Mouse (Mus musculus): Measurements from ENCODE around the gene Casp9.

DNA sequence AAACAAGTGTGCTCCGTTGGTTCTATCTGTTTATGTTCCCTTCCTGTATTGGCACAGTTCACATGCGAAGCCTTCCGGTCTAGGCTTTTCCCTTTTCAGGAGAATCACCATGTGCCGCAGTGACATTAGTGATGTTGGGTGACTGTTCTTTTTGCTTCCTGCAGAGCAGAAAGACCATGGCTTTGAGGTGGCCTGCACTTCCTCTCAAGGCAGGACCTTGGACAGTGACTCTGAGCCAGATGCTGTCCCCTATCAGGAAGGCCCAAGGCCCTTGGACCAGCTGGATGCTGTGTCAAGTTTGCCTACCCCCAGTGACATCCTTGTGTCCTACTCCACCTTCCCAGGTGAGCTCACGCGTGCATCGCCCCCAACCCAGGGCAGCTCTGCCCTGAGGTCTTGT, 18.0 kb downstream of the Casp9 start:
- TF ChIP-seq E2F4 (IDR thresholded peaks at IDR 0.05; ENCODE audit: borderline replicate concordance, low read depth, low read length) (no peak), CTCF (IDR thresholded peaks at IDR 0.05 in 2 of 3, conservative IDR thresholded peaks at IDR 0.05 in 1 of 3; ENCODE audit: control insufficient read depth in 1 of 3, insufficient read depth in 1 of 3, low read depth in 2 of 3, low read length in 3 of 3, poor library complexity in 1 of 3, severe bottlenecking in 1 of 3) (no peak)
